Mouse (Mus musculus) layer of hippocampus, postnatal 10 days (tissue): ENCODE results near the gene Zmym2. TPM values are rescaled to one million over a fixed set of nuclear protein-coding genes. Genes with fewer than 3 reads are reported as not detected.

Source experiments
- DNase-seq, 2 experiments: peaks; one replicate each; pipeline ENCODE4 v3.0.0; 2021; ENCODE audit warnings: low spot score in 2 of 2
- total RNA-seq, 2 experiments: library from RNA; stranded (reverse); gene quantifications; 2 replicates each; pipeline ENCODE4 v1.2.3; 2021

Gene Zmym2
- total RNA-seq, 2 experiments from 2014 or later = 88.7 to 99.0 TPM

- DNase-seq = no peak
Measured at GRCm38 (mm10) chr14:56905696-56906095, 19.2 kb downstream of the Zmym2 start.

GRCm38 (mm10) chr14:56918532-56918931 lies 32.1 kb downstream of the Zmym2 start:
- no peak for DNase-seq

- DNase-seq = no peak
Measured at GRCm38 (mm10) chr14:56935481-56935880, 49.0 kb downstream of the Zmym2 start.

- DNase-seq = no peak
Measured at GRCm38 (mm10) chr14:56939903-56940302, 53.5 kb downstream of the Zmym2 start.

GRCm38 (mm10) chr14:56952928-56953327 lies 66.5 kb downstream of the Zmym2 start:
- DNase-seq = no peak

- DNase-seq = no peak
Measured at GRCm38 (mm10) chr14:56954393-56954792, 67.9 kb downstream of the Zmym2 start.

- DNase-seq = peak in 1 of 2 experiments; percentile 41
Measured at GRCm38 (mm10) chr14:56963969-56964734, 77.7 kb downstream of the Zmym2 start.

GRCm38 (mm10) chr14:56969653-56970052 lies 83.2 kb downstream of the Zmym2 start:
- DNase-seq = no peak

- no peak for DNase-seq
Measured at GRCm38 (mm10) chr14:56970160-56970559, 83.7 kb downstream of the Zmym2 start.

GRCm38 (mm10) chr14:56978045-56978655 lies 91.7 kb downstream of the Zmym2 start:
- no peak for DNase-seq

- DNase-seq = no peak
Measured at GRCm38 (mm10) chr14:56988621-56989020, 102.2 kb downstream of the Zmym2 start.

Other genes with a start within 250 kb of the Zmym2 start
- 10 to 100 TPM; 44.8 to 45.0 TPM for gene Mphosph8, start 218.4 kb upstream of the Zmym2 start, total RNA-seq
- gene Pspc1, start 108.3 kb upstream of the Zmym2 start, total RNA-seq = 10 to 100 TPM; 69.8 to 70.5 TPM
- 10 to 100 TPM; 28.5 to 32.1 TPM for gene Zmym5, start 74.9 kb upstream of the Zmym2 start, total RNA-seq
- gene Gja3, start 171.4 kb downstream of the Zmym2 start, total RNA-seq = under 1 TPM; 0.46 to 0.89 TPM
- 1 to 10 TPM; 6.2 to 7.5 TPM for gene Gjb2, start 218.0 kb downstream of the Zmym2 start, total RNA-seq
- gene Gm4491, start 229.2 kb downstream of the Zmym2 start, total RNA-seq = under 1 TPM; 0.39 to 0.42 TPM
- 10 to 100 TPM; 36.7 to 44.6 TPM for gene Gjb6, start 247.0 kb downstream of the Zmym2 start, total RNA-seq